Mouse (Mus musculus) ES-E14 (cell line): ENCODE results near the gene Prkcb.

Experiments
- CHD2 ChIP-seq: IDR thresholded peaks from 2 replicates; pipeline ENCODE4 v1.6.1; 2014; ENCODE audit warnings: mild to moderate bottlenecking, low read depth, low read length, inconsistent platforms
- HCFC1 ChIP-seq: IDR thresholded peaks from 2 replicates; pipeline ENCODE4 v1.6.1; 2012; ENCODE audit warnings: low read length, inconsistent platforms, borderline replicate concordance; ENCODE audit not compliant: insufficient read depth
- MAFK ChIP-seq: IDR thresholded peaks from 2 replicates; pipeline ENCODE4 v1.6.1; 2014; ENCODE audit warnings: mild to moderate bottlenecking, low read depth, low read length, inconsistent platforms; ENCODE audit not compliant: insufficient read depth
- ZNF384 ChIP-seq: IDR thresholded peaks from 2 replicates; pipeline ENCODE4 v1.6.1; 2012; ENCODE audit warnings: low read depth, low read length, inconsistent platforms

DNA sequence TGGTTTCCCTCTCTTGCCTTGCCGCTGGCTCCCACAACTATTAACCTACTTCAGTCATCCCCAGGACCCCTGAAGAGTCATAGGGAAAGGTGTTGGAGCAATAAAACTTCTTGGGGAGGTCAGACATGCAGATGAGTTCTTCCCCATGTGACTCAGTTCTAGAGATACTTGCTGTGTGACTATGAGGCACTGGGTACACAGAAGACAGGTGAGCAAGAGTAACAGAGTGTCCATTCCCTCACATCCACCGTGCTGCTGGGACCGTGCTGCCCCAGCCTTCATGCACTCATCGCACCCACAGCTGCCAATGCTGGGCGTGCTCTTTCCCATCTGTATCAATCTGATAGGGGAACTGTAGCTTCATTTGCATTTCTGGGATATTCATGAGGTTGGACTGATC, 100.3 kb downstream of the Prkcb start:
- TF ChIP-seq MAFK: no peak
- TF ChIP-seq CHD2: no peak
- no peak for TF ChIP-seq ZNF384
- no peak for TF ChIP-seq HCFC1
